Mouse (Mus musculus) lung, adult 2 months (tissue): ENCODE results near the gene Adam19. TPM values are rescaled to one million over a fixed set of nuclear protein-coding genes. Genes with fewer than 3 reads are reported as not detected.

Source experiments
- DNase-seq: peaks from one replicate; pipeline ENCODE4 v3.0.0; 2022
- H3K4me1 ChIP-seq: fragments of 200-500 bp; 2 replicates; pipeline ENCODE4 v1.6.1; 2011; ENCODE audit warnings: low read length; ENCODE audit not compliant: control insufficient read depth, insufficient read depth
- H3K4me3 ChIP-seq: fragments of 200-500 bp; replicated peaks from 2 replicates; pipeline ENCODE3; 2011; ENCODE audit warnings: low read depth, mild to moderate bottlenecking, control low read depth, low read length; ENCODE audit errors: extremely low read depth
- CTCF ChIP-seq: fragments of 200-500 bp; IDR thresholded peaks from 2 replicates; pipeline ENCODE4 v1.5.1; 2011; ENCODE audit warnings: mild to moderate bottlenecking, low read length, control low read depth; ENCODE audit not compliant: insufficient read depth
- POLR2A ChIP-seq: fragments of 200-500 bp; IDR thresholded peaks from 2 replicates; pipeline ENCODE4 v1.6.1; 2011; ENCODE audit warnings: low read depth, mild to moderate bottlenecking, control low read depth, low read length, borderline replicate concordance; ENCODE audit errors: extremely low read depth
- WGBS: fragments of 180-500 bp; shearing (Covaris S2); methylation state at CpG from one replicate; pipeline ENCODE4 v1.1.7; 2018; 5-methylcytosine and 5-hydroxymethylcytosine counted together
- polyA plus RNA-seq: library from polyadenylated mRNA; depleted of rRNA; stranded (reverse); fragments of >200 nt; gene quantifications from 2 replicates; pipeline ENCODE4 v1.2.3, GENCODE M21; 2012

Adam19 gene
- polyA plus RNA-seq, 1 experiment: 29.4 TPM

GRCm38 (mm10) chr11:46126317-46126716 lies 70.5 kb downstream of the Adam19 start:
- WGBS: 85% methylated on average over 7 of the region's 7 CpGs
- Histone ChIP-seq H3K4me1 (peaks cover 11% of the 10 kb centered on the region), H3K4me3 (no peak overlapping the region)
- no peak for TF ChIP-seq POLR2A
- no peak for TF ChIP-seq CTCF
- DNase-seq: no peak

- H3K4me3 ChIP-seq: no peak overlapping the region
- 77% methylated on average over 11 of the region's 11 CpGs for WGBS
- TF ChIP-seq CTCF (no peak), POLR2A (no peak)
- H3K4me1 ChIP-seq: peaks cover 7% of the 10 kb centered on the region
- no peak for DNase-seq
Measured at GRCm38 (mm10) chr11:46126827-46127410, 71.1 kb downstream of the Adam19 start.

GRCm38 (mm10) chr11:46127621-46128547 lies 72.1 kb downstream of the Adam19 start:
- H3K4me1 ChIP-seq: peaks cover 4% of the 10 kb centered on the region
- WGBS: 63% methylated on average over 15 of the region's 15 CpGs
- no peak overlapping the region for H3K4me3 ChIP-seq
- no peak for TF ChIP-seq CTCF
- no peak for TF ChIP-seq POLR2A
- DNase-seq: no peak

GRCm38 (mm10) chr11:46128548-46128945 lies 72.8 kb downstream of the Adam19 start:
- peaks cover 2% of the 10 kb centered on the region for H3K4me1 ChIP-seq
- peak; percentile 78 for DNase-seq
- no peak for TF ChIP-seq POLR2A
- TF ChIP-seq CTCF: peak; percentile 65
- H3K4me3 ChIP-seq: no peak overlapping the region
- WGBS: 57% methylated on average over 9 of the region's 9 CpGs

GRCm38 (mm10) chr11:46131022-46131986 lies 75.5 kb downstream of the Adam19 start:
- Histone ChIP-seq H3K4me1 (peaks cover 2% of the 10 kb centered on the region), H3K4me3 (no peak overlapping the region)
- no peak for TF ChIP-seq POLR2A
- TF ChIP-seq CTCF: no peak
- WGBS: 77% methylated on average over 17 of the region's 17 CpGs
- DNase-seq: no peak

- WGBS: 83% methylated on average over 2 of the region's 2 CpGs
- TF ChIP-seq POLR2A: no peak
- TF ChIP-seq CTCF: no peak
- H3K4me1 ChIP-seq: no peaks in the 10 kb centered on the region
- H3K4me3 ChIP-seq: no peak overlapping the region
- no peak for DNase-seq
Measured at GRCm38 (mm10) chr11:46134899-46135298, 79.1 kb downstream of the Adam19 start.

- DNase-seq: no peak
- whole genome bisulfite sequencing: 64% methylated on average over 6 of the region's 6 CpGs
- Histone ChIP-seq H3K4me3 (no peak overlapping the region), H3K4me1 (no peaks in the 10 kb centered on the region)
- TF ChIP-seq CTCF (no peak), POLR2A (no peak)
Measured at GRCm38 (mm10) chr11:46143342-46143741, 87.5 kb downstream of the Adam19 start.

GRCm38 (mm10) chr11:46145163-46145875 lies 89.5 kb downstream of the Adam19 start:
- 84% methylated on average over 11 of the region's 11 CpGs for WGBS
- Histone ChIP-seq H3K4me1 (no peaks in the 10 kb centered on the region), H3K4me3 (no peak overlapping the region)
- TF ChIP-seq CTCF (no peak), POLR2A (no peak)
- no peak for DNase-seq
